Mouse (Mus musculus): ENCODE measurements around the gene Ndufv3. TPM values are rescaled to one million over a fixed set of nuclear protein-coding genes. Genes with fewer than 3 reads are reported as not detected.

Ndufv3 gene
- polyA plus RNA-seq, 1 experiment = 475 TPM

- TF ChIP-seq POLR2A (IDR thresholded peaks at IDR 0.05; ENCODE audit: low read depth, low read length) (no peak), CTCF (conservative IDR thresholded peaks at IDR 0.05; ENCODE audit: insufficient read depth, insufficient read length, low read depth, low read length) (no peak)
- H3K27ac ChIP-seq (ENCODE audit: insufficient read depth, low read depth, low read length) = no peak overlapping the region
- H3K27me3 ChIP-seq (replicated peaks; ENCODE audit: control insufficient read depth, insufficient read depth, low read length) = no peaks in the 10 kb centered on the region
- WGBS = 82% methylated on average over 4 of the region's 4 CpGs
- no peak for DNase-seq
- no peaks in the 10 kb centered on the region for H3K36me3 ChIP-seq (ENCODE audit: control insufficient read depth, insufficient read depth, low read length)
- H3K4me1 ChIP-seq (ENCODE audit: control insufficient read depth, insufficient read depth, low read length) = no peaks in the 10 kb centered on the region
- no peak overlapping the region for H3K4me3 ChIP-seq (ENCODE audit: insufficient read depth, low read depth, low read length)
Observed at GRCm38 (mm10) chr17:31556253-31556652, 36.3 kb downstream of the Ndufv3 start.

DNA sequence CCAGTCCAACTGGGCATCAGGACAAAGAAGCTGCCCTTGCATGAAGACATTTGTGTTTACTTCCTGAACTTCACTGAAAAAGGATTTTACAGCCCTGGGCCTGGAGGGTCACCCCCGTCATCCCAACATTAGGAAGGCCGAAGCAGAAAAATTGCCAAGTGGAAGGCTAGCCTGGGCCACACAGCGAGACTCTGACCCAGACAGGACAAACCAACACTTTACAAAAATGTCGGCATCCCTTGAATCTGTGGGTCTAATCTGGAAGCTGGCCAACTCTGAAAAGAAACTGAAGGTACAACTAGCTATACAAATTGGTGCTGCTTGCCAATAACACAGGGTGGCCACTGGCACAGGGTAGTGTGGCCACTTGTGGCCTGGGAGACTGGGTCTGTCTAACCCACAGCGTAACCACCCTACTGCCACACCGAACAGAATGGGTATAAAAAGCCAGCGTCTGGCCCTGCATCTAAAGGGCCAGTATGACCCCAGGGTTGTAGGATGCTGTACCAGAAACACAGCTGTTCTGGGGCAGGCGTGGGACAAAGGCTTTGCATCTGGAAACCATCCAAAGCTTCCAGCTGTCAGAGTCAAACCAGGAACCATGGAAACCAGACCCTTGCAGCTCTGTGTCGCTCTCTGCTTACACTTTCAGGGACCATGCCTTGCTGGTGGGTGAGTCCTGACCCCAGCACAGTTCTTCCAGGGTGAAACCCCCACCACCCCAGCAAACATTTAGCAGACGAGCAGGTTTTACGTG lies 37.4 kb downstream of the Ndufv3 start:
- Histone ChIP-seq H3K4me3 (ENCODE audit: insufficient read depth, low read depth, low read length) (peak overlapping the region; percentile 44; the same call in 1 of the 2 replicates), H3K27me3 (replicated peaks; ENCODE audit: control insufficient read depth, insufficient read depth, low read length) (no peaks in the 10 kb centered on the region), H3K27ac (ENCODE audit: insufficient read depth, low read depth, low read length) (no peak overlapping the region), H3K36me3 (ENCODE audit: control insufficient read depth, insufficient read depth, low read length) (no peaks in the 10 kb centered on the region), H3K4me1 (ENCODE audit: control insufficient read depth, insufficient read depth, low read length) (no peaks in the 10 kb centered on the region)
- TF ChIP-seq POLR2A (IDR thresholded peaks at IDR 0.05; ENCODE audit: low read depth, low read length) = no peak
- no peak for TF ChIP-seq CTCF (conservative IDR thresholded peaks at IDR 0.05; ENCODE audit: insufficient read depth, insufficient read length, low read depth, low read length)
- WGBS = 63% methylated on average over 11 of the region's 11 CpGs
- peak; percentile 44 for DNase-seq

- Histone ChIP-seq H3K4me1 (ENCODE audit: control insufficient read depth, insufficient read depth, low read length) (no peaks in the 10 kb centered on the region), H3K4me3 (ENCODE audit: insufficient read depth, low read depth, low read length) (peak overlapping the region; percentile 44; the same call in 1 of the 2 replicates), H3K36me3 (ENCODE audit: control insufficient read depth, insufficient read depth, low read length) (no peaks in the 10 kb centered on the region), H3K27ac (ENCODE audit: insufficient read depth, low read depth, low read length) (no peak overlapping the region), H3K27me3 (replicated peaks; ENCODE audit: control insufficient read depth, insufficient read depth, low read length) (no peaks in the 10 kb centered on the region)
- 65% methylated on average over 10 of the region's 10 CpGs for WGBS
- no peak for DNase-seq
- TF ChIP-seq CTCF (conservative IDR thresholded peaks at IDR 0.05; ENCODE audit: insufficient read depth, insufficient read length, low read depth, low read length) (no peak), POLR2A (IDR thresholded peaks at IDR 0.05; ENCODE audit: low read depth, low read length) (no peak)
Observed at GRCm38 (mm10) chr17:31557947-31558542, 38.1 kb downstream of the Ndufv3 start.

DNA sequence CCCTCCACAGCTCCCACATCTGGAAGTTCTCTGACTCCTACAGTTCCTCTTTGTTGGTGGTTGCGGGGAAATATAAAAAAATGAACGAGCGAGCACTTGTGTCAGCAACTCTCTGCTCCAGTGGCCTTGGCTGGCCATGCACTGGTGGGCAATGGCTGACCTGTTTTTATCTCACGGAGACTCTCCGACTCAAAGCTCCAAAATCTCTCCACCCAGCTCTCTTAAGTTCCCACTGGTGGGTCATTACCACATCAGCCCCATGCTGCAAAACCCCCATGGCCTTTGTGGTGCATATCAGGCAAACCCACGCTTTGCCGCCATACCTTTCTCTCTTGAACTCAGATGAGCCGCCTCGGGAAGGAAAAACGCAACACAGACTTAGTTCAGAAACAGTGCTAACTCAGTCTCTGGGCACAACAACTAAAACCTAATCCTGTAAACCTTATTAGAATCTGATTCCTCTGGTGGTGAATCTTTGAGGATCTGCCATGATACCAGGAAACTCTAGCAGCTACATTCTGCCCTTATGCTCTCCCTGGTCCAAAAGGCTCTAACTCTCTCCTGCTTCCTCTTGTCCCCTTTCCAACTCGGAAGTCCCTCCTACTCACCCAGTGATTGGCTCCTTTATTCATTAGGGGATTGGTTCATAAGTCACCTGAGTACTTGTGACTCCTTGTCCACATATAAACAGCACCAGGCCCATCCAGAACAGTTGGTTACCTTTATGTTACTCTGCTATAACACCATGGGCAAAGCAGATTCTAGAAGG lies 39.3 kb downstream of the Ndufv3 start:
- peaks cover 5% of the 10 kb centered on the region for H3K4me1 ChIP-seq (ENCODE audit: control insufficient read depth, insufficient read depth, low read length)
- no peak for TF ChIP-seq POLR2A (IDR thresholded peaks at IDR 0.05; ENCODE audit: low read depth, low read length)
- TF ChIP-seq CTCF (conservative IDR thresholded peaks at IDR 0.05; ENCODE audit: insufficient read depth, insufficient read length, low read depth, low read length) = no peak
- no peaks in the 10 kb centered on the region for H3K27me3 ChIP-seq (replicated peaks; ENCODE audit: control insufficient read depth, insufficient read depth, low read length)
- 70% methylated on average over 11 of the region's 11 CpGs for WGBS
- no peak overlapping the region for H3K4me3 ChIP-seq (ENCODE audit: insufficient read depth, low read depth, low read length)
- no peak for DNase-seq
- no peak overlapping the region for H3K27ac ChIP-seq (ENCODE audit: insufficient read depth, low read depth, low read length)
- H3K36me3 ChIP-seq (ENCODE audit: control insufficient read depth, insufficient read depth, low read length) = no peaks in the 10 kb centered on the region

GRCm38 (mm10) chr17:31563632-31564014 lies 43.7 kb downstream of the Ndufv3 start:
- H3K36me3 ChIP-seq (ENCODE audit: control insufficient read depth, insufficient read depth, low read length) = no peaks in the 10 kb centered on the region
- H3K27me3 ChIP-seq (replicated peaks; ENCODE audit: control insufficient read depth, insufficient read depth, low read length) = no peaks in the 10 kb centered on the region
- peak overlapping the region; percentile 69 for H3K4me3 ChIP-seq (ENCODE audit: insufficient read depth, low read depth, low read length)
- TF ChIP-seq CTCF (conservative IDR thresholded peaks at IDR 0.05; ENCODE audit: insufficient read depth, insufficient read length, low read depth, low read length) = no peak
- no peak for TF ChIP-seq POLR2A (IDR thresholded peaks at IDR 0.05; ENCODE audit: low read depth, low read length)
- WGBS = 7% methylated on average over 12 of the region's 12 CpGs
- DNase-seq = no peak
- H3K27ac ChIP-seq (ENCODE audit: insufficient read depth, low read depth, low read length) = peak overlapping the region; percentile 94
- peaks cover 19% of the 10 kb centered on the region for H3K4me1 ChIP-seq (ENCODE audit: control insufficient read depth, insufficient read depth, low read length)

- Histone ChIP-seq H3K4me1 (ENCODE audit: control insufficient read depth, insufficient read depth, low read length) (peaks cover 23% of the 10 kb centered on the region), H3K27ac (ENCODE audit: insufficient read depth, low read depth, low read length) (peak within 1 kb of the TSS; percentile 94), H3K4me3 (ENCODE audit: insufficient read depth, low read depth, low read length) (peak within 1 kb of the TSS; percentile 75), H3K36me3 (ENCODE audit: control insufficient read depth, insufficient read depth, low read length) (no peaks in the 10 kb centered on the region), H3K27me3 (replicated peaks; ENCODE audit: control insufficient read depth, insufficient read depth, low read length) (no peaks in the 10 kb centered on the region)
- DNase-seq = peak; percentile 100
- under 1% methylated on average over 56 of the region's 72 CpGs for WGBS
- TF ChIP-seq POLR2A (IDR thresholded peaks at IDR 0.05; ENCODE audit: low read depth, low read length) = peak; percentile 56
- no peak for TF ChIP-seq CTCF (conservative IDR thresholded peaks at IDR 0.05; ENCODE audit: insufficient read depth, insufficient read length, low read depth, low read length)
Observed at GRCm38 (mm10) chr17:31564015-31564857, 44.3 kb downstream of the Ndufv3 start, which contains the start of gene Pknox1. Gene Pknox1 (plus strand): TSS chr17:31564734.

Data from kidney, adult 2 months (tissue).